Mouse (Mus musculus) midbrain, embryonic 12.5 days (tissue): Measurements from ENCODE around the gene Omp. TPM values are rescaled to one million over a fixed set of nuclear protein-coding genes. Genes with fewer than 3 reads are reported as not detected.
"Not testable (repeated sequence)": the region's sequence is repeated elsewhere in the genome, so short reads cannot be mapped to it uniquely, and the experiment has no call there.

Experiments used
- ATAC-seq: fragments of 200-750 bp; cut with Nextera tagmentation; 2 replicates; pipeline ENCODE4 v1.8.0; 2017; ENCODE audit warnings: low read depth, moderate TSS enrichment, moderate library complexity; ENCODE audit not compliant: low FRiP score
- H3K27ac ChIP-seq: fragments of 300-500 bp; sonication (generic); replicated peaks from 2 replicates; pipeline ENCODE4 v1.5.1; 2016; ENCODE audit warnings: mild to moderate bottlenecking
- H3K27me3 ChIP-seq: fragments of 300-500 bp; sonication (generic); 2 replicates; pipeline ENCODE4 v1.6.1; 2016; ENCODE audit warnings: mild to moderate bottlenecking
- H3K36me3 ChIP-seq: fragments of 300-500 bp; sonication (generic); 2 replicates; pipeline ENCODE4 v1.6.1; 2016
- H3K4me1 ChIP-seq: fragments of 300-500 bp; sonication (generic); 2 replicates; pipeline ENCODE4 v1.6.1; 2016
- H3K4me2 ChIP-seq: fragments of 300-500 bp; sonication (generic); replicated peaks from 2 replicates; pipeline ENCODE4 v1.6.1; 2016; ENCODE audit warnings: mild to moderate bottlenecking, moderate library complexity
- H3K4me3 ChIP-seq: fragments of 300-500 bp; sonication (generic); 2 replicates; pipeline ENCODE4 v1.5.1; 2016; ENCODE audit warnings: mild to moderate bottlenecking
- H3K9ac ChIP-seq: fragments of 300-500 bp; sonication (generic); replicated peaks from 2 replicates; pipeline ENCODE4 v1.6.1; 2016; ENCODE audit warnings: mild to moderate bottlenecking, moderate library complexity
- H3K9me3 ChIP-seq: fragments of 300-500 bp; sonication (generic); 2 replicates; pipeline ENCODE4 v1.6.1; 2016; ENCODE audit warnings: mild to moderate bottlenecking
- WGBS: fragments of 180-500 bp; shearing (Covaris S2); methylation state at CpG from one replicate; pipeline ENCODE4 v1.1.7; 2016; 5-methylcytosine and 5-hydroxymethylcytosine counted together
- polyA plus RNA-seq: library from polyadenylated mRNA; unstranded; fragments of >200 nt; fragmentation: Nextera tagmentation; extraction: Ambion mirVana; gene quantifications from 2 replicates; pipeline ENCODE4 v1.2.1, GENCODE M21; 2016

The Omp gene
- 0.13 TPM in 1 of 2 replicates, not detected in the other for polyA plus RNA-seq

DNA sequence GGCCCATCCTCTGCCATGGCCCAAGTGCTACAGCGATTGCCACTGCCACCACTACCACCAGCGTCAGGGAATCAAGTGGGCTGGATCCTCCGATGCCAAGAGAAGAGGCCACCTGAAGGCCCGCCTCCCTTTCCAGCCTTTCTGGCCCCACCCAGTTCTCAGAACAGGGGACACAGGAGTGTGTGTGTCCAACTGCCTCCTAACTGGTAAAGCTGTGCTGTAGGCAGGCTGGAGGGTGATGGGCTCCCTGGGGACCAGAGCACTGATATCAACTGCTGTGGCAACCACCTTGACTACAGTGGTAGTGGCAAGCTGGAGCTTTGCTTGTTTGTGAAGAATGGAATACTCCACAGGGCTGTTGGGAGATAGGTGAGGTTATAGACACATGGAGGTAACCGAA is at the start of gene Omp:
Gene Omp (minus strand): TSS at position 101 of the 400 bp plus-strand sequence.
- H3K9me3 ChIP-seq: no peaks in the 10 kb centered on the region
- peaks cover 4% of the 10 kb centered on the region; the same call in 1 of the 2 replicates for H3K27me3 ChIP-seq
- H3K9ac ChIP-seq: no peak within 1 kb of the TSS
- H3K36me3 ChIP-seq: no peaks in the 10 kb centered on the region
- H3K27ac ChIP-seq: no peak within 1 kb of the TSS
- H3K4me1 ChIP-seq: peaks cover 18% of the 10 kb centered on the region
- ATAC-seq: no peak
- no peak within 1 kb of the TSS for H3K4me3 ChIP-seq
- H3K4me2 ChIP-seq: no peak within 1 kb of the TSS
- WGBS: 85% methylated on average over 5 of the region's 5 CpGs

DNA sequence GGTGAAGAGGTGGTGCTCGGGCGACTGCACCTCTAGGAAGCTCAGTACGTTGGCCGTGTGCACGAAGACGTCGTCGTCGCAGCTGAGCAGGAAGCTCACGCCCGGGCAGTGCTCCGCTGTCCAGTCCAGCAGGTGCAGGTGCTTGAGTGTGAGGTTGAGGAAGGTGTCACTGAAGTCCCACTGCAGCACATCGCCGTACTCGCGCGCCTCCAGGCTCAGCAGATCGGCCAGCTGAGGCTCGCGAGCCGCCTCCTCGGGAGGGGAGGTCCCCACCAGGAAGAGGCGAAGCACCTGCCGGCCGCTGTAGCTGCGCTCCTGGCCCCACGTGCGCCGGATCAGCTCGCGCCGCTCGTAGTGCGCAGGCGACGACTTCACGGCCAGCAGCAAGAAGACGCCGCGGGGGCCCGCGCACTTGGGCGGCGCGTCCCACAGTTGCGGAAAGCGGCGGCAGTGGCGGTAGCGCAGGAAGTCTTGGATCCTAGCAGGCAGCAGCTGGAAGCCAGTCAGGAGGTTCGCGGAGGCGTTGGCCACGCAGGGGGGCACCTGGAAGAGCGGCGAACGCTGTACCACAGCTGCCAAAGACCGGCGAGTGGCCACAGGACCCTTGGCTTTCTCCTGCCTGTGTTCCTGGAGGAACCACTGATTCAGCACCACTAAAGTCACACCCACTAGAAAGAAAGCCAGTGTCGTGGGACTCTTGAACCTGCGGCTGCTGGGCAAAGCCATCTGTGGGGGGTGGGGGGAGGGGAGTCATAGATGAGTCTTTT is 48.9 kb upstream of the Omp start:
- Histone ChIP-seq H3K9ac (peak overlapping the region; percentile 46), H3K4me1 (peaks cover 15% of the 10 kb centered on the region), H3K4me3 (peak overlapping the region; percentile 49), H3K9me3 (no peaks in the 10 kb centered on the region), H3K27ac (no peak overlapping the region), H3K27me3 (peaks cover 72% of the 10 kb centered on the region), H3K36me3 (no peaks in the 10 kb centered on the region), H3K4me2 (peak overlapping the region; percentile 85)
- 3% methylated on average over 58 of the region's 61 CpGs for WGBS
- peak; percentile 60 for ATAC-seq

DNA sequence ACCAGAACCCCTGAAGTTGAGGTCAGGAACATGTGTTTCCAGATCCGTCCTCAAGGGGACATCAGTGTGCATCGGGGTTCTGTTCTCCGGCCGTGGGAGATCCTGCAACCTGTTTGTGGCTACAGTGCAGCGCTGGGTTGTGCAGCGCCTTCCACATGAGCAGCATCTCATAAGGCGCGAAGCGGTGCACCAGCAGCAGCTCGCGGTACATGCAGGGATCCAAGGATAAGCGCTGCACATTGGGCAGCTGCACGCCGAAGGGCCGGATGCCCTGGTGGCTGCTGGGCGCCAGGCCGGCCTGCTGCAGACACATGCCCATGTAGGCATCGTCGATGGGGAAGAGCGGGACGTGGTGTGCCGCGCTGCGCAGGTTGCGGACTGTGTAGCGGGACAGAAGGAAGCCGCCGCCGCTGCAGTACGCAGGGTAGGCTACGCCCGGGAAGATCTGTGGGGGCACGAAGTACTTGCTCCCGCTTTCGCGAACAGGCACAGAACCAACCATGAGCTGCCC is 48.3 kb upstream of the Omp start:
- H3K9ac ChIP-seq: 0 out of 2 replicates have a peak overlapping the region, but pooled peaks have one; percentile 46
- peak overlapping the region; percentile 49 for H3K4me3 ChIP-seq
- WGBS: 3% methylated on average over 36 of the region's 36 CpGs
- peaks cover 15% of the 10 kb centered on the region for H3K4me1 ChIP-seq
- H3K4me2 ChIP-seq: peak overlapping the region; percentile 85
- peak; percentile 63 for ATAC-seq
- H3K27me3 ChIP-seq: peaks cover 78% of the 10 kb centered on the region
- H3K36me3 ChIP-seq: no peaks in the 10 kb centered on the region
- no peaks in the 10 kb centered on the region for H3K9me3 ChIP-seq
- no peak overlapping the region for H3K27ac ChIP-seq

DNA sequence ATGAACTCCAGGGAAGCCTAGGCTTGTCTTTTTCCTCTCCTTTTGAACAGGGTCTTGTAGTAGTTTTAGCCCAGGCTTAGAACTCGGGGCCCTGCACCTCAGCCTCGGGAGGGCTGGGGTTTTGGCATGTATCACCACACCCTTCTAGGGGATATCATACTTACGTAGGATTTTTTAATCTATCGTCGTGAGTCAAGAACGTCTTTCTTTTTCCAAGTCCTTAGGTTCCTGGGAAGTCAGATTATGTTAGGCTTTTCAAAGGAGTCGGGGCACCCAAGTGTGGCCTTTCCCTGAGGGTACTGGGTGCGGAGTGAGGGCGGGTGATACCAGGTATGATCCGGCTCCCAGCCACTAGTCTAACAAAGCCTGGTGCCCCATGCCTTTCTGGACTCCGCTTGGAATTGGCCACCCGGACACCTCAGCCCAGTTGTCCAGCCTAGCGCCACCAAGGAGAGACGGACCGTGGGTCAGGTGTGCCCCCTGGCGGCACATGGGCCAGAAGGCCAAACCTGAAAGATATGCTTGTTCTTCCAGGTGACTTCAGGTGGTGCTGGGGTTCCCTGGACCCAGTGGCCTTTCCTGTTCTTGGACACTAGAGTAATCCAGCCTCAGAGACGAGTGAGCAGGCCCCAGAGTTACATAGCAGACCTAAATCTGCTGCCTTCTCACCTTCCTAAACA is 46.4 kb upstream of the Omp start:
- Histone ChIP-seq H3K4me2 (no peak overlapping the region), H3K27me3 (peaks cover 74% of the 10 kb centered on the region), H3K4me3 (no peak overlapping the region), H3K4me1 (peaks cover 22% of the 10 kb centered on the region), H3K9me3 (no peaks in the 10 kb centered on the region), H3K27ac (no peak overlapping the region), H3K36me3 (no peaks in the 10 kb centered on the region), H3K9ac (no peak overlapping the region)
- 67% methylated on average over 17 of the region's 17 CpGs for WGBS
- no peak for ATAC-seq

DNA sequence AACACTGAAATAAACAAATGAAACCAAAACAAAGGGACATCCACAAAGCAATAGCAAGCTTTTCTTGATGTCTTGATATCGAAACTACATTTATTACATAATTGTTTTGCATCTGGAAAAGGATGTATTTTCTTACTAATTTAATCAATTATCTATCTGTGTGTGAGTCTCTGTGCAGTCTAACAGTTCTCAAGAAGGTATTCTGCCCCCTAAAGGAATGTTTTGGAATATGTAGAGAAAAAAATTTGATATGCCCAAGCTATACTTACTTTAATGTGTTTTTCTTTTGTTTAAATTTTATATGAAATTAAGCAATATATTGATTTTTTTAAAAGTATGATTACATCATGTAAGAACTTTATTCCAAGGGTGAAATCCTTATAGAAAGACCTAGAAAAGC is 45.3 kb upstream of the Omp start:
- WGBS: 91% methylated on average over 1 of the region's 1 CpGs
- Histone ChIP-seq H3K27ac (no peak overlapping the region), H3K36me3 (no peaks in the 10 kb centered on the region), H3K4me1 (peaks cover 33% of the 10 kb centered on the region), H3K4me3 (no peak overlapping the region), H3K9ac (no peak overlapping the region), H3K9me3 (no peaks in the 10 kb centered on the region), H3K27me3 (peaks cover 69% of the 10 kb centered on the region), H3K4me2 (no peak overlapping the region)
- ATAC-seq: no peak

DNA sequence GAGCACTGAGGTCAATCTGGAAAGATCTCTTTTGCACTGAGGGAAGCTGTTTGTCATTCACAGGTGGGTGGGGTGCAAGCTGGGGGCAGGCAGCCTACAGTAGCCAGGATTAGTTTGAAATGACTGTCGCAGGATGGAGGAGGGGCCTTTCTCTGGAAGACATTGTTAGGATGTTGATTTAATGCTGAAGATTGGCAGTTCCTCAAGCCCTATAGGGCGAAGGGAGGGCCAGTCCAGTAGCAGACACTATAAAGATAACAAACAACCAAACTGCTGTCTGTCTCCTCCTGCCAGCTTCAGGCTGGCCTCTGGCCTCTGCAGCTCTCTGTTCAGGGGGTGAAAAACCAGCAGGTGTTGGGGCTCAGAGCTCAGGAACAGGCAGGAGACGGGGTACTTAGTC is 44.4 kb upstream of the Omp start:
- Histone ChIP-seq H3K27me3 (peaks cover 67% of the 10 kb centered on the region), H3K9ac (no peak overlapping the region)
- 57% methylated on average over 3 of the region's 3 CpGs for WGBS

DNA sequence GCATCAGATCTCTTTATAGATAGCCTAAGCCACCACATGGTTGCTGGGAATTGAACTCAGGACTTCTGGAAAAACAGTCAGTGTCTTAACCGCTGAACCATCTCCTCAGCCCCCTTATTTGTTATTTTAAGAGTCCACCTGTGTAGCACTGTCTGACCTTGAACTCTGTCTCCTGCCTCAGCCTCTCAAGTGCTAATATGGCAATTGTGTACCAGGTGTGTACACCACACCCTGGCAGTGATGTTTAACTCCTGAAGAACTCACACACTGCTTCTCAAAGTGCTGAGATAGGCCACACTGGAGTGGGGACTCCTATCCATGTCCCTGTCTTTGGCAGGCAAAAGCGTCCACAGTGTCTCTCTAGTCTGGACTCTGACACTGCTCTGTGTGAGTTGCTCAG is 43.4 kb upstream of the Omp start:
- Histone ChIP-seq H3K9ac (no peak overlapping the region), H3K27me3 (peaks cover 65% of the 10 kb centered on the region)
- WGBS: 92% methylated on average over 2 of the region's 2 CpGs

More for the DNA sequence above, 44.4 kb upstream of the Omp start:
- no peak overlapping the region for H3K4me3 ChIP-seq
- no peak for ATAC-seq
- H3K4me1 ChIP-seq: peaks cover 33% of the 10 kb centered on the region
- no peak overlapping the region for H3K4me2 ChIP-seq
- no peaks in the 10 kb centered on the region for H3K36me3 ChIP-seq
- H3K27ac ChIP-seq: no peak overlapping the region
- H3K9me3 ChIP-seq: no peaks in the 10 kb centered on the region

DNA sequence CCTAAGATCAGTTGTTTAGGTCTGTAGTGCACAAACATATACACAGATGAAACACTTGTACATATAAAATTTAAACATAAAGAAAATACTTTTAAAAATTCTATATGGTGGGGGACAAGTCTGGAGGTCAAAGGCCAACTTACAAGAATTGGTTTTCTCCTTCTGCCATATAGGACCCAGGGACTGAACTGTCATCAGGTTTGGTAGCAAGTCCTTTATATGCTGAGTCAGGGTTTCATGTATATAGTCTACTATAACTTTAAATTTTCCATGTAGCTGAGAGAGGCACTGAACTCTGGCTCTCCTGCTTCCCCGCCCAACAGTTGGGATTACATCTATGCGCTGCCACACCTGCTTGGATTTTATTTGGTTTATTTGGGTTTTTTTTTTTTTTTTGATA is 42.9 kb upstream of the Omp start:
- no peak for ATAC-seq
- Histone ChIP-seq H3K27me3 (peaks cover 63% of the 10 kb centered on the region), H3K4me3 (no peak overlapping the region), H3K36me3 (no peaks in the 10 kb centered on the region), H3K9me3 (no peaks in the 10 kb centered on the region), H3K4me1 (peaks cover 19% of the 10 kb centered on the region), H3K9ac (no peak overlapping the region), H3K27ac (no peak overlapping the region), H3K4me2 (no peak overlapping the region)
- 94% methylated on average over 2 of the region's 2 CpGs for WGBS

More for the DNA sequence above, 43.4 kb upstream of the Omp start:
- Histone ChIP-seq H3K4me3 (no peak overlapping the region), H3K4me1 (peaks cover 23% of the 10 kb centered on the region), H3K36me3 (no peaks in the 10 kb centered on the region), H3K27ac (no peak overlapping the region), H3K4me2 (no peak overlapping the region), H3K9me3 (no peaks in the 10 kb centered on the region)
- ATAC-seq: no peak

DNA sequence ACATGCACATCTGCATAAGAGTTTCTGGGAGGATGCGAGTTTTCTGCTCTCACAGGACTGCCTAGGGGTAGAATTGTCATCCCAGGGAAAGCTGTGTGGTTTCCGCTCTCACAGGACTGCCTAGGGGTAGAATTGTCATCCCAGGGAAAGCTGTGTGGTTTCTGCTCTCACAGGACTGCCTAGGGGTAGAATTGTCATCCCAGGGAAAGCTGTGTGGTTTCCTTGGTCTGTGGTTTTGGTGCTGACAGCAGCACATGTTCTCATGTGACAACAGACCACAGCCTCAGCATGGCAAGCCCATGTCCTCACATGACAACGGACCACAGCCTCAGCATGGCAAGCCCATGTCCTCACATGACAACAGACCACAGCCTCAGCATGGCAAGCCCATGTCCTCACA is 42.0 kb upstream of the Omp start:
- ATAC-seq, H3K9me3 ChIP-seq, H3K9ac ChIP-seq, H3K4me3 ChIP-seq, H3K4me2 ChIP-seq, H3K36me3 ChIP-seq: not testable (repeated sequence)
- peaks cover 63% of the 10 kb centered on the region for H3K27me3 ChIP-seq
- 72% methylated on average over 3 of the region's 3 CpGs for WGBS
- H3K27ac ChIP-seq: peak overlapping the region; percentile 64
- peaks cover 18% of the 10 kb centered on the region for H3K4me1 ChIP-seq

DNA sequence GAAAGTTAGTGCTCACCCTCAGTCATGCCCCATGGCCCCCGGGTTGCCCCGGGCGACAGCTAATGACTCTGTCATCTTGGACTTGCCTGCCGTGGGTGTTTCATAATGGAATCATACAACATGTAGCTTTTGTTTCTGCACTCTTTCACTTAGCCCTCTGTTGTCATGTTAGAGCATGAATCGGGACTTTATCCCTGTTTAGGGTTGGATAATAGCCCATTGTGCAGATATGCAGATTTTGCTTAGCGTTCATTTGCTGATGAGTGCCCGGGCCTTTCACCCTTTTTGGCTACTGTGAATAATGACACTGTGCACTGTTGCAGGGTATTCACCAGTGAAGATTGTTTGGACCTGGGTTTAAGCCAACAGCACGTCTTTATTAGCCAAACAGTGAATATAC is 41.3 kb upstream of the Omp start:
- Histone ChIP-seq H3K36me3 (no peaks in the 10 kb centered on the region), H3K9ac (no peak overlapping the region), H3K9me3 (no peaks in the 10 kb centered on the region), H3K4me1 (peaks cover 18% of the 10 kb centered on the region), H3K4me3 (no peak overlapping the region), H3K4me2 (no peak overlapping the region), H3K27me3 (peaks cover 60% of the 10 kb centered on the region), H3K27ac (0 out of 2 replicates have a peak overlapping the region, but pooled peaks have one; percentile 64)
- WGBS: 34% methylated on average over 8 of the region's 8 CpGs
- ATAC-seq: peak; percentile 93

DNA sequence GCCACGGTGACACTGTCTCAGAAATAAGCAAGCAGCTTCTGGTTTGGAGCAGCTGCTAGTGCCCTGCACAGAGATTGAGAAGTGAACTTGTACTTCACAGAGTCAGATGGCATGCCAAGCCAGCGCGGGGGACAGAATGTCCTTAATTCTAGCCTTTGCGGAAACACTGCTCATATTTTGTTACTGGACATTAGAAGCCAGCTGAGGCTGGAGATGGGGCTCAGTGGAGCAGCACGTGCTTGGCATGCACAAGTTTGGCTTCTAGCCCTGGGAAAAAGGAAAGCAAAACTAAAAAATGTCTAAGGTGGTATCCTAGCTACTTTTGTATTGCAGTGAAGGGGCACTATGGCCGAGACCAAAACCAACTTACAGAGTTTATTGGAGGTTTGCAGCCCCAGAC is 40.0 kb upstream of the Omp start:
- no peaks in the 10 kb centered on the region for H3K36me3 ChIP-seq
- H3K4me1 ChIP-seq: peaks cover 18% of the 10 kb centered on the region
- WGBS: 76% methylated on average over 6 of the region's 6 CpGs
- no peak overlapping the region for H3K4me3 ChIP-seq
- no peak overlapping the region for H3K4me2 ChIP-seq
- peaks cover 60% of the 10 kb centered on the region for H3K27me3 ChIP-seq
- H3K27ac ChIP-seq: 0 out of 2 replicates have a peak overlapping the region, but pooled peaks have one; percentile 26
- H3K9ac ChIP-seq: no peak overlapping the region
- no peak for ATAC-seq
- H3K9me3 ChIP-seq: no peaks in the 10 kb centered on the region
